Mouse (Mus musculus) v-Abl transformed pro-B cells (cell line): ENCODE measurements at regions not wholly inside any gene's neighbourhood (a gene's known extent, or its start where the extent isn't known, plus 50 kb on each side); places are given as distances from the start of the nearest gene placed in this dataset.

ENCODE experiments used
- in situ Hi-C, 2 experiments: fragments of 400-800 bp; cut with MboI; formaldehyde crosslinking; loops; one replicate each; pipeline ENCODE4 v1.15.1; 2025; ENCODE audit not compliant: unreplicated experiment in 2 of 2

- in situ Hi-C loops, result loop anchor here in 1 of 2 experiments (25.0 kb wide), 1 partner anchor 929 kb away; the partner anchor contains the start of gene Esr2
Observed at GRCm38 (mm10) chr12:75258101-75258500, 50.0 kb upstream of the Rhoj start.
